In genomic region chr4:47440951-47441350, GRCm38 (mm10) we compare ENCODE assay signal across 22 mouse cellular contexts. TPM values are rescaled to one million over a fixed set of nuclear protein-coding genes. Genes with fewer than 3 reads are reported as not detected.
DNase-seq lines count a peak whose midpoint lies in the region; ATAC-seq lines count a peak whose summit lies in the region.
"Had no signal": no experiment of that assay in that cellular context is flagged by ENCODE, and none has a peak within 500 bp of the region (broad histone marks: within the 10 kb centered on the region; RNA-seq: fewer than 3 reads in every experiment).

No protein-coding gene starts in this region.

- H3K4me1 ChIP-seq in midbrain, embryonic 11.5 days (ENCODE audit: control insufficient read depth, insufficient read depth, low read length), result peaks cover 5% of the 10 kb centered on the region
- H3K4me1 ChIP-seq in midbrain, embryonic 16.5 days (ENCODE audit: control insufficient read depth, insufficient read depth, low read length), result peaks cover 9% of the 10 kb centered on the region
- H3K4me1 ChIP-seq in neural tube, embryonic 15.5 days, result peaks cover 32% of the 10 kb centered on the region

- no peak overlapping the region for H3K9ac ChIP-seq in midbrain, embryonic 11.5 days (ENCODE audit: low read length)
- H3K9ac ChIP-seq in midbrain, embryonic 16.5 days (ENCODE audit: low read depth, low read length), result no peak overlapping the region
- no peak overlapping the region for H3K9ac ChIP-seq in neural tube, embryonic 15.5 days (replicated peaks)
- H3K9ac ChIP-seq: embryonic facial prominence, embryonic 12.5 days; forebrain, embryonic 15.5 days; hindbrain, embryonic 15.5 days; liver, embryonic 15.5 days; midbrain, embryonic 15.5 days had no signal

- H3K36me3 ChIP-seq in midbrain, embryonic 11.5 days (ENCODE audit: control insufficient read depth, insufficient read depth, low read length), result no peaks in the 10 kb centered on the region
- H3K36me3 ChIP-seq in midbrain, embryonic 16.5 days (ENCODE audit: control insufficient read depth, insufficient read depth, low read length), result no peaks in the 10 kb centered on the region
- H3K36me3 ChIP-seq in neural tube, embryonic 15.5 days, result no peaks in the 10 kb centered on the region
- H3K36me3 ChIP-seq: embryonic facial prominence, embryonic 12.5 days; forebrain, embryonic 15.5 days; hindbrain, embryonic 15.5 days; liver, embryonic 15.5 days; midbrain, embryonic 15.5 days had no signal

- H3K27me3 ChIP-seq in midbrain, embryonic 11.5 days (ENCODE audit: control insufficient read depth, insufficient read depth, low read length), result no peaks in the 10 kb centered on the region
- H3K27me3 ChIP-seq in midbrain, embryonic 16.5 days (ENCODE audit: control insufficient read depth, insufficient read depth, low read depth, low read length), result no peaks in the 10 kb centered on the region
- H3K27me3 ChIP-seq in neural tube, embryonic 15.5 days (replicated peaks), result no peaks in the 10 kb centered on the region
- H3K27me3 ChIP-seq: embryonic facial prominence, embryonic 12.5 days; forebrain, embryonic 15.5 days; hindbrain, embryonic 15.5 days; midbrain, embryonic 15.5 days had no signal

- no peak overlapping the region for H3K27ac ChIP-seq in midbrain, embryonic 11.5 days (ENCODE audit: low read depth, low read length)
- H3K27ac ChIP-seq in midbrain, embryonic 16.5 days (ENCODE audit: low read length), result no peak overlapping the region
- H3K27ac ChIP-seq in neural tube, embryonic 15.5 days (replicated peaks), result peak overlapping the region; percentile 24; the same call in 1 of the 2 replicates
- H3K27ac ChIP-seq: embryonic facial prominence, embryonic 12.5 days; forebrain, embryonic 15.5 days; gastrocnemius, adult 2 months; hindbrain, embryonic 15.5 days; liver, embryonic 15.5 days; midbrain, embryonic 15.5 days; stomach, postnatal 0 days had no signal

- no peak for DNase-seq in frontal cortex, postnatal 14 days (ENCODE audit: low spot score in 2 of 2)
- DNase-seq in midbrain, embryonic 11.5 days (ENCODE audit: low spot score, missing footprints), result peak; percentile 47
- DNase-seq in adrenal gland, postnatal 14 days, result peak; percentile 48
- no peak for DNase-seq in gastrocnemius, postnatal 25 days
- DNase-seq: cerebellum, adult 11 months; cerebellum, postnatal 10 days; gastrocnemius, adult 2 months; heart, postnatal 4 days; kidney, adult 11 months; thymus, postnatal 25 days had no signal

- no peak overlapping the region for H3K4me2 ChIP-seq in midbrain, embryonic 11.5 days
- no peak overlapping the region for H3K4me2 ChIP-seq in midbrain, embryonic 16.5 days (ENCODE audit: low read length)
- no peak overlapping the region for H3K4me2 ChIP-seq in neural tube, embryonic 15.5 days
- H3K4me2 ChIP-seq: embryonic facial prominence, embryonic 12.5 days; forebrain, embryonic 15.5 days; hindbrain, embryonic 15.5 days; liver, embryonic 15.5 days; midbrain, embryonic 15.5 days had no signal

- peak; percentile 83 for ATAC-seq in frontal cortex, adult (ENCODE audit: low TSS enrichment)
- ATAC-seq in midbrain, embryonic 11.5 days (ENCODE audit: low FRiP score), result no peak
- ATAC-seq in midbrain, embryonic 16.5 days, result no peak
- no peak for ATAC-seq in neural tube, embryonic 15.5 days (ENCODE audit: low FRiP score)
- ATAC-seq: CD4-positive, CD25-positive, alpha-beta regulatory T cell, adult 4 months; forebrain, embryonic 15.5 days; midbrain, embryonic 15.5 days had no signal

- WGBS in midbrain, embryonic 11.5 days, result 91% methylated on average over 11 of the region's 11 CpGs
- WGBS in midbrain, embryonic 16.5 days, result 89% methylated on average over 11 of the region's 11 CpGs
- 78% methylated on average over 11 of the region's 11 CpGs for WGBS in neural tube, embryonic 15.5 days

- H3K9me3 ChIP-seq in midbrain, embryonic 11.5 days (ENCODE audit: control insufficient read depth, low read length), result no peaks in the 10 kb centered on the region
- H3K9me3 ChIP-seq in midbrain, embryonic 16.5 days (replicated peaks; ENCODE audit: control insufficient read depth, low read length, poor library complexity, severe bottlenecking), result no peaks in the 10 kb centered on the region
- H3K9me3 ChIP-seq in neural tube, embryonic 15.5 days (replicated peaks), result no peaks in the 10 kb centered on the region
- H3K9me3 ChIP-seq: embryonic facial prominence, embryonic 12.5 days; forebrain, embryonic 15.5 days; hindbrain, embryonic 15.5 days; liver, embryonic 15.5 days; midbrain, embryonic 15.5 days had no signal

- no peak overlapping the region for H3K4me3 ChIP-seq in midbrain, embryonic 11.5 days (ENCODE audit: low read depth, low read length)
- no peak overlapping the region for H3K4me3 ChIP-seq in midbrain, embryonic 16.5 days (ENCODE audit: low read depth, low read length)
- no peak overlapping the region for H3K4me3 ChIP-seq in neural tube, embryonic 15.5 days (replicated peaks)
- H3K4me3 ChIP-seq: embryonic facial prominence, embryonic 12.5 days; erythroblast, embryonic 14.5 days; forebrain, embryonic 15.5 days; gastrocnemius, adult 2 months; hindbrain, embryonic 15.5 days; liver, embryonic 15.5 days; megakaryocyte, embryonic 14.5 days; midbrain, embryonic 15.5 days had no signal

RNA-seq across cellular contexts. Expression of gene Alg2, which starts 33.2 kb away (rescaled TPM):
- polyA plus RNA-seq in midbrain, embryonic 11.5 days (2014; fragmentation: Nextera tagmentation; extraction: Ambion mirVana), result 133 and 141 TPM in 2 replicates
- polyA plus RNA-seq in midbrain, embryonic 16.5 days (2015; fragmentation: Nextera tagmentation; extraction: Ambion mirVana), result 341 and 347 TPM in 2 replicates
- 92.9 and 115 TPM in 2 replicates for total RNA-seq in adrenal gland, postnatal 14 days (2021)
- 310 and 364 TPM in 2 replicates for polyA plus RNA-seq in neural tube, embryonic 15.5 days (2015; fragmentation: Nextera tagmentation; extraction: Ambion mirVana)
- total RNA-seq in gastrocnemius, postnatal 25 days (2021), result 1 to 10 TPM; 9.3 to 9.6 TPM

RNA-seq across cellular contexts. Expression of gene Sec61b, which starts 33.5 kb away (rescaled TPM):
- 332 and 364 TPM in 2 replicates for polyA plus RNA-seq in midbrain, embryonic 11.5 days (2014; fragmentation: Nextera tagmentation; extraction: Ambion mirVana)
- polyA plus RNA-seq in midbrain, embryonic 16.5 days (2015; fragmentation: Nextera tagmentation; extraction: Ambion mirVana), result 241 and 246 TPM in 2 replicates
- total RNA-seq in adrenal gland, postnatal 14 days (2021), result 194 and 208 TPM in 2 replicates
- polyA plus RNA-seq in neural tube, embryonic 15.5 days (2015; fragmentation: Nextera tagmentation; extraction: Ambion mirVana), result 272 and 296 TPM in 2 replicates
- 10 to 100 TPM; 37.4 to 39.0 TPM for total RNA-seq in gastrocnemius, postnatal 25 days (2021)

Comparison
In these comparisons a context has a peak if more than half of its experiments do, and no peak if none do; other contexts are left out.
1. DNase-seq: peak in midbrain, embryonic 11.5 days (single experiment) and adrenal gland, postnatal 14 days (single experiment); none in frontal cortex, postnatal 14 days (0 of 2) and gastrocnemius, postnatal 25 days (single experiment).